Mouse (Mus musculus) gastrocnemius, adult 8-10 months (tissue): Measurements from ENCODE around the gene Nos1. TPM values are rescaled to one million over a fixed set of nuclear protein-coding genes. Genes with fewer than 3 reads are reported as not detected.
A peak's percentile ranks its signal among the peaks of the same experiment; 100 is the strongest.
"Not testable (repeated sequence)": the region's sequence is repeated elsewhere in the genome, so short reads cannot be mapped to it uniquely, and the experiment has no call there.

ENCODE experiments used
- DNase-seq, 2 experiments: peaks; one replicate each; pipeline ENCODE4 v3.0.0; 2022; ENCODE audit warnings: low spot score in 2 of 2
- total RNA-seq, 4 experiments: library from RNA; stranded (reverse); gene quantifications; 2 replicates each; pipeline ENCODE4 v1.2.4; 2022

Gene Nos1
- total RNA-seq, 4 experiments from 2014 or later = 57.4 to 86.1 (median 70.1) TPM

GRCm38 (mm10) chr5:117837731-117838130 lies 56.9 kb downstream of the Nos1 start:
- no peak for DNase-seq

- no peak for DNase-seq
Measured at GRCm38 (mm10) chr5:117839501-117839900, 58.7 kb downstream of the Nos1 start.

GRCm38 (mm10) chr5:117840203-117840602 lies 59.4 kb downstream of the Nos1 start:
- DNase-seq = no peak

- no peak for DNase-seq
Measured at GRCm38 (mm10) chr5:117840988-117841387, 60.2 kb downstream of the Nos1 start.

GRCm38 (mm10) chr5:117841651-117842347 lies 61.0 kb downstream of the Nos1 start:
- DNase-seq = peak; percentile 41 to 63

GRCm38 (mm10) chr5:117842699-117843098 lies 61.9 kb downstream of the Nos1 start:
- DNase-seq = no peak

GRCm38 (mm10) chr5:117844611-117845010 lies 63.8 kb downstream of the Nos1 start:
- DNase-seq = no peak

GRCm38 (mm10) chr5:117850474-117850873 lies 69.6 kb downstream of the Nos1 start:
- no peak for DNase-seq

- DNase-seq = no peak
Measured at GRCm38 (mm10) chr5:117853741-117854140, 72.9 kb downstream of the Nos1 start.

- DNase-seq = no peak
Measured at GRCm38 (mm10) chr5:117864588-117865300, 83.9 kb downstream of the Nos1 start.

GRCm38 (mm10) chr5:117865876-117866275 lies 85.0 kb downstream of the Nos1 start:
- no peak for DNase-seq

GRCm38 (mm10) chr5:117871614-117872013 lies 90.8 kb downstream of the Nos1 start:
- DNase-seq = no peak

- DNase-seq = peak; percentile 35 to 67
Measured at GRCm38 (mm10) chr5:117873807-117874206, 93.0 kb downstream of the Nos1 start.

- DNase-seq = no peak
Measured at GRCm38 (mm10) chr5:117874236-117874635, 93.4 kb downstream of the Nos1 start.

GRCm38 (mm10) chr5:117879136-117879535 lies 98.3 kb downstream of the Nos1 start:
- no peak for DNase-seq

GRCm38 (mm10) chr5:117880916-117881555 lies 100.2 kb downstream of the Nos1 start:
- DNase-seq = peak in 1 of 2 experiments; percentile 27

GRCm38 (mm10) chr5:117882411-117882810 lies 101.6 kb downstream of the Nos1 start:
- DNase-seq = not testable (repeated sequence)

- DNase-seq = no peak
Measured at GRCm38 (mm10) chr5:117884991-117885390, 104.2 kb downstream of the Nos1 start.

- no peak for DNase-seq
Measured at GRCm38 (mm10) chr5:117888126-117888525, 107.3 kb downstream of the Nos1 start.

- DNase-seq = no peak
Measured at GRCm38 (mm10) chr5:117888946-117889345, 108.1 kb downstream of the Nos1 start.

GRCm38 (mm10) chr5:117889571-117889970 lies 108.7 kb downstream of the Nos1 start:
- DNase-seq = peak in 1 of 2 experiments; percentile 19

- no peak for DNase-seq
Measured at GRCm38 (mm10) chr5:117890871-117891270, 110.0 kb downstream of the Nos1 start.
